Mouse (Mus musculus) liver, embryonic 12.5 days (tissue): ENCODE results near the gene Ptpra. TPM values are rescaled to one million over a fixed set of nuclear protein-coding genes. Genes with fewer than 3 reads are reported as not detected.
"Not testable (repeated sequence)": the region's sequence is repeated elsewhere in the genome, so short reads cannot be mapped to it uniquely, and the experiment has no call there.

Experiments
- ATAC-seq: fragments of 200-750 bp; cut with Nextera tagmentation; 2 replicates; pipeline ENCODE4 v1.8.0; 2017; ENCODE audit warnings: moderate number of reproducible peaks, mild to moderate bottlenecking, moderate library complexity
- H3K27ac ChIP-seq: fragments of 300-500 bp; sonication (generic); 2 replicates; pipeline ENCODE4 v1.5.1; 2016; ENCODE audit warnings: mild to moderate bottlenecking
- H3K27me3 ChIP-seq: fragments of 300-500 bp; sonication (generic); replicated peaks from 2 replicates; pipeline ENCODE4 v1.6.1; 2016; ENCODE audit warnings: mild to moderate bottlenecking, moderate library complexity
- H3K36me3 ChIP-seq: fragments of 300-500 bp; sonication (generic); 2 replicates; pipeline ENCODE4 v1.6.1; 2016; ENCODE audit warnings: mild to moderate bottlenecking, moderate library complexity
- H3K4me1 ChIP-seq: fragments of 300-500 bp; sonication (generic); 2 replicates; pipeline ENCODE4 v1.6.1; 2016
- H3K4me2 ChIP-seq: fragments of 300-500 bp; sonication (generic); 2 replicates; pipeline ENCODE4 v1.6.1; 2016; ENCODE audit warnings: mild to moderate bottlenecking, moderate library complexity
- H3K4me3 ChIP-seq: fragments of 300-500 bp; sonication (generic); 2 replicates; pipeline ENCODE4 v1.5.1; 2016; ENCODE audit warnings: mild to moderate bottlenecking, moderate library complexity
- H3K9ac ChIP-seq: fragments of 300-500 bp; sonication (generic); 2 replicates; pipeline ENCODE4 v1.6.1; 2016; ENCODE audit warnings: mild to moderate bottlenecking, moderate library complexity
- H3K9me3 ChIP-seq: fragments of 300-500 bp; sonication (generic); replicated peaks from 2 replicates; pipeline ENCODE4 v1.6.1; 2016; ENCODE audit warnings: mild to moderate bottlenecking, moderate library complexity
- WGBS: fragments of 180-500 bp; shearing (Covaris S2); methylation state at CpG from one replicate; pipeline ENCODE4 v1.1.7; 2016; ENCODE audit not compliant: insufficient replicate concordance; 5-methylcytosine and 5-hydroxymethylcytosine counted together
- polyA plus RNA-seq: library from polyadenylated mRNA; unstranded; fragments of >200 nt; fragmentation: Nextera tagmentation; extraction: Ambion mirVana; gene quantifications from 2 replicates; pipeline ENCODE4 v1.2.1, GENCODE M21; 2016

Gene Ptpra
- polyA plus RNA-seq, 1 experiment from 2014 or later: 51.3 TPM

DNA sequence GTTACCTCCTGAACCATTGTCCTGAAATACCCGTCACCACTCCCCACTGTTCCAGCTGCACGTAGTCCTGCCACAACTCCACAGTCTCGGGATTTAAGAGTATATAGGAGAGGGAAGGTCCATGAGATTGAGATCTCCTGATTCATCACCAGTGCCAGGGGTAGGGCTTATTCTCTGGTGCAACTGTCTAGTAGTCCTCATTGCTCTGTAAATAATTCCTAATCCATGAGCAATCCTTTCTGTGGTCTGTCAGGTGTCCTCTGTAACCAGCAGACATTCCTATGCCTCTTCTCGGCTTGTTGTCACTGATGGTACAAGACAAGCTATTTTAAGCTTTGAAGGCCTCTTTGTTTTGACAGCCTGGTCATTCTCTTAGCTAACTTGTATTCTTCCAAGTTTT, 46.9 kb downstream of the Ptpra start:
- H3K27me3 ChIP-seq: no peaks in the 10 kb centered on the region
- no peak for ATAC-seq
- H3K4me2 ChIP-seq: no peak overlapping the region
- H3K4me1 ChIP-seq: peaks cover 32% of the 10 kb centered on the region
- no peak overlapping the region for H3K9ac ChIP-seq
- no peak overlapping the region for H3K4me3 ChIP-seq
- H3K36me3 ChIP-seq: no peaks in the 10 kb centered on the region
- no peak overlapping the region for H3K27ac ChIP-seq
- 63% methylated on average over 4 of the region's 4 CpGs for WGBS
- H3K9me3 ChIP-seq: no peaks in the 10 kb centered on the region

DNA sequence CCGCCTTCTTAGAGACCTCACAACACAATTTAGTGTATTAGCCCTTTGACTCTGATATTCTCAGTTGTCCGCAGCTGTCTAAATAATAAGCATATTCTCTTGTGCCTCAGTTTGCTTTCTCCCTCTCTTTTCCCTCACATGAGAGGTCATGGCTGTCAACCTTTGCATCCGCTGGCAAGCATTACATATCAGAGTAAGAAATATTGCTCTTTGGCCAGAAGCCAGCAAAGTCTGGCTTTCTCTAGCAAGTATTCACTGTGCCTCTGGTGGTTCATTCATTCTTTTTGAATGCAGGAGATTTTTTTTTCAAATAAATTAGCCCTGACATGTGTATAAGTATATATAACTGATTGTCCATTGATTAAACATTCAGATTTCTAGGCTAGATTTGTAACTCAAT, 49.5 kb downstream of the Ptpra start:
- Histone ChIP-seq H3K4me3 (no peak overlapping the region), H3K9ac (no peak overlapping the region), H3K4me2 (no peak overlapping the region), H3K4me1 (peaks cover 19% of the 10 kb centered on the region), H3K27ac (no peak overlapping the region), H3K9me3 (no peaks in the 10 kb centered on the region), H3K27me3 (no peaks in the 10 kb centered on the region), H3K36me3 (peaks cover 6% of the 10 kb centered on the region)
- ATAC-seq: no peak
- 77% methylated on average over 3 of the region's 3 CpGs for WGBS

GRCm38 (mm10) chr2:130501556-130501955, 51.5 kb downstream of the Ptpra start:
- Histone ChIP-seq H3K36me3 (peaks cover 19% of the 10 kb centered on the region), H3K4me1 (peaks cover 8% of the 10 kb centered on the region), H3K9ac (no peak overlapping the region), H3K4me2 (no peak overlapping the region), H3K27me3 (no peaks in the 10 kb centered on the region), H3K4me3 (no peak overlapping the region), H3K27ac (no peak overlapping the region), H3K9me3 (no peaks in the 10 kb centered on the region)
- WGBS: 24% methylated on average over 2 of the region's 2 CpGs
- no peak for ATAC-seq

DNA sequence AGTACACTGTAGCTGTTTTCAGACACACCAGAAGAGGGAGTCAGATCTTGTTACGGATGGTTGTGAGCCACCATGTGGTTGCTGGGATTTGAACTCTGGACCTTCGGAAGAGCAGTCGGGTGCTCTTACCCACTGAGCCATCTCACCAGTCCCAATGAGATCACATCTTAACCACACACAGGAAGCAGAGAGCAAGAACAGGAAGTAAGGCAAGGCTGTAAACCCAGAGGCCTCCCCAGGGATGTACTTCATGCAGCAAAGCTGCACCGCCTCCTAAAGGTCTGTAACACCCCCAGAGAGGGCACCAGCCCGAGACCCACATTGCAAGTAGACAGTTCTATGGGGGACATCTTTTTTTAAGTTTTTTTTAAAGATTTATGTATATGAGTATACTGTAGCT, 61.5 kb downstream of the Ptpra start:
- not testable (repeated sequence) for H3K27me3 ChIP-seq, H3K4me2 ChIP-seq, H3K9ac ChIP-seq, H3K9me3 ChIP-seq, H3K4me3 ChIP-seq, H3K4me1 ChIP-seq, ATAC-seq, H3K27ac ChIP-seq
- H3K36me3 ChIP-seq: peaks cover 74% of the 10 kb centered on the region
- WGBS: 82% methylated on average over 4 of the region's 5 CpGs

- 86% methylated on average over 8 of the region's 8 CpGs for WGBS
- Histone ChIP-seq H3K4me3 (no peak overlapping the region), H3K27me3 (no peaks in the 10 kb centered on the region), H3K27ac (no peak overlapping the region), H3K4me1 (no peaks in the 10 kb centered on the region), H3K4me2 (no peak overlapping the region), H3K9me3 (no peaks in the 10 kb centered on the region), H3K9ac (no peak overlapping the region), H3K36me3 (peaks cover 65% of the 10 kb centered on the region)
- ATAC-seq: no peak
Observed at GRCm38 (mm10) chr2:130513907-130514306, 63.8 kb downstream of the Ptpra start.

GRCm38 (mm10) chr2:130515791-130516190, 65.7 kb downstream of the Ptpra start:
- Histone ChIP-seq H3K4me2 (no peak overlapping the region), H3K9me3 (no peaks in the 10 kb centered on the region), H3K27ac (no peak overlapping the region), H3K36me3 (peaks cover 65% of the 10 kb centered on the region), H3K4me1 (no peaks in the 10 kb centered on the region), H3K9ac (no peak overlapping the region), H3K4me3 (no peak overlapping the region), H3K27me3 (no peaks in the 10 kb centered on the region)
- 78% methylated on average over 5 of the region's 5 CpGs for WGBS
- ATAC-seq: no peak

GRCm38 (mm10) chr2:130521927-130522326, 71.8 kb downstream of the Ptpra start:
- H3K4me3 ChIP-seq: no peak overlapping the region
- 87% methylated on average over 2 of the region's 2 CpGs for WGBS
- H3K4me1 ChIP-seq: no peaks in the 10 kb centered on the region
- no peak overlapping the region for H3K4me2 ChIP-seq
- peaks cover 68% of the 10 kb centered on the region for H3K36me3 ChIP-seq
- no peak for ATAC-seq
- H3K27me3 ChIP-seq: no peaks in the 10 kb centered on the region
- no peak overlapping the region for H3K27ac ChIP-seq
- no peak overlapping the region for H3K9ac ChIP-seq
- no peaks in the 10 kb centered on the region for H3K9me3 ChIP-seq

GRCm38 (mm10) chr2:130525480-130525879, 75.4 kb downstream of the Ptpra start:
- H3K27me3 ChIP-seq, H3K4me3 ChIP-seq, ATAC-seq, H3K9me3 ChIP-seq, H3K4me2 ChIP-seq, H3K27ac ChIP-seq, H3K4me1 ChIP-seq, H3K9ac ChIP-seq: not testable (repeated sequence)
- WGBS: 84% methylated on average over 4 of the region's 4 CpGs
- H3K36me3 ChIP-seq: peaks cover 67% of the 10 kb centered on the region

GRCm38 (mm10) chr2:130528457-130528856, 78.4 kb downstream of the Ptpra start:
- WGBS: 83% methylated on average over 6 of the region's 6 CpGs
- Histone ChIP-seq H3K9me3 (no peaks in the 10 kb centered on the region), H3K9ac (no peak overlapping the region), H3K4me2 (no peak overlapping the region), H3K4me1 (no peaks in the 10 kb centered on the region), H3K4me3 (no peak overlapping the region), H3K27ac (no peak overlapping the region), H3K27me3 (no peaks in the 10 kb centered on the region), H3K36me3 (peaks cover 64% of the 10 kb centered on the region)
- no peak for ATAC-seq

GRCm38 (mm10) chr2:130529290-130529689, 79.2 kb downstream of the Ptpra start:
- Histone ChIP-seq H3K4me2 (no peak overlapping the region), H3K27me3 (no peaks in the 10 kb centered on the region), H3K27ac (no peak overlapping the region), H3K4me1 (no peaks in the 10 kb centered on the region), H3K4me3 (no peak overlapping the region), H3K36me3 (peaks cover 66% of the 10 kb centered on the region), H3K9me3 (no peaks in the 10 kb centered on the region), H3K9ac (no peak overlapping the region)
- 76% methylated on average over 2 of the region's 2 CpGs for WGBS
- no peak for ATAC-seq

DNA sequence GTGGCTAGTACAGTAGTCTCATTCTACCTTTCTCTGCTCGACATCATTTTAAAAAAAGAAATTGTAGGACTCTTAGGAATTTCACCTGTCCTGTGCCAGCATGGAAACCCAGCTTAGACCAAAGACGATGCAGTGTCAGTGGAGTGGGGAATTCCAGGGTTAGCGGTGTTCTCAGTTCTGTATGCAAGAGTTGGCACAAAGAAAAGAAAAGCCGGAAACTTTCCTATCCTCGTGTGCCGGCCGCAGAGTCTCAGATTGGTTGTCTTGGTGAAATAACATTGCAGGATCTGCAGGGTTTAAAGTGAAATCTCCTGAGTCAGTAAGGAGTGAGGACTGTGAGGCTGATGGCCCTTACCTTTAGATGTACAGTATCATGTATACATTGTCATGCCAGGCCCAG, 79.8 kb downstream of the Ptpra start:
- H3K4me1 ChIP-seq: no peaks in the 10 kb centered on the region
- H3K9ac ChIP-seq: no peak overlapping the region
- H3K27me3 ChIP-seq: no peaks in the 10 kb centered on the region
- H3K4me3 ChIP-seq: no peak overlapping the region
- H3K36me3 ChIP-seq: peaks cover 66% of the 10 kb centered on the region
- WGBS: 85% methylated on average over 7 of the region's 7 CpGs
- no peak overlapping the region for H3K4me2 ChIP-seq
- no peak overlapping the region for H3K27ac ChIP-seq
- no peak for ATAC-seq
- H3K9me3 ChIP-seq: no peaks in the 10 kb centered on the region

DNA sequence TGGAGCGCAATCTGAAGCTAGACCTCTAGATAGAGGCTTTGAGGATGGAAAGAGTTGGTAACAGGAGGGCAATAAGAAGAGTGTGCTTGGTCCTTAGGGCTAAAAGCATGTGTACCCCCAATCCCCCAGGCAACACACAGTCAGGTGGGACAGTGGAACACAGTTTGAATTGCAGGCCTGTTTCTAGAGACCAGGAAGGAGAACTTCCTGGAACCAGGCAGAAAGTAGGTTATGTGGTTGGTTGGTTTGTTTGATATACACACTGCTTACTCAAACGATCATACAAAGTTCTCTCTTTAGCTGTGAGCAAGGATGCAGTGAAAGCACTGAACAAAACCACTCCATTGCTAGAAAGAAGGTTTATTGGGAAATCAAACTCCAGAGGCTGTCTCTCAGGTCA, 82.1 kb downstream of the Ptpra start:
- H3K4me2 ChIP-seq: no peak overlapping the region
- no peak for ATAC-seq
- no peaks in the 10 kb centered on the region for H3K27me3 ChIP-seq
- peaks cover 74% of the 10 kb centered on the region for H3K36me3 ChIP-seq
- H3K9ac ChIP-seq: no peak overlapping the region
- H3K4me1 ChIP-seq: no peaks in the 10 kb centered on the region
- no peak overlapping the region for H3K27ac ChIP-seq
- H3K4me3 ChIP-seq: no peak overlapping the region
- no peaks in the 10 kb centered on the region for H3K9me3 ChIP-seq
- WGBS: 81% methylated on average over 2 of the region's 2 CpGs

- Histone ChIP-seq H3K9ac (no peak overlapping the region), H3K36me3 (peaks cover 82% of the 10 kb centered on the region), H3K9me3 (no peaks in the 10 kb centered on the region), H3K4me3 (no peak overlapping the region), H3K27me3 (no peaks in the 10 kb centered on the region), H3K4me1 (peaks cover 10% of the 10 kb centered on the region; the same call in 1 of the 2 replicates), H3K27ac (no peak overlapping the region), H3K4me2 (no peak overlapping the region)
- ATAC-seq: no peak
- WGBS: 75% methylated on average over 6 of the region's 6 CpGs
Observed at GRCm38 (mm10) chr2:130535017-130535416, 84.9 kb downstream of the Ptpra start.
